Mouse (Mus musculus): Measurements from ENCODE around the gene Tph1. TPM values are rescaled to one million over a fixed set of nuclear protein-coding genes. Genes with fewer than 3 reads are reported as not detected.

Tph1 gene
- polyA plus RNA-seq, 1 experiment from 2014 or later, result 0.76 TPM

GRCm38 (mm10) chr7:46638889-46639691, 33.2 kb downstream of the Tph1 start:
- Histone ChIP-seq H3K36me3 (ENCODE audit: control insufficient read depth, insufficient read depth, low read length) (no peaks in the 10 kb centered on the region), H3K27me3 (ENCODE audit: control insufficient read depth, insufficient read depth, low read length) (0 out of 2 replicates have a peak, but pooled peaks cover 4% of the 10 kb centered on the region), H3K4me2 (ENCODE audit: low read depth) (peak overlapping the region; percentile 88), H3K4me3 (ENCODE audit: low read depth, low read length) (peak overlapping the region; percentile 64), H3K4me1 (ENCODE audit: control insufficient read depth, insufficient read depth, low read length) (peaks cover 8% of the 10 kb centered on the region), H3K9me3 (ENCODE audit: control insufficient read depth, low read length) (no peaks in the 10 kb centered on the region), H3K27ac (ENCODE audit: low read depth, low read length) (peak overlapping the region; percentile 46; the same call in 1 of the 2 replicates), H3K9ac (ENCODE audit: low read length) (peak overlapping the region; percentile 76)
- WGBS, result 12% methylated on average over 32 of the region's 32 CpGs
- no peak for DNase-seq (ENCODE audit: low spot score)
- peak; percentile 18; the same call in 1 of the 2 replicates for ATAC-seq (ENCODE audit: insufficient read depth, low FRiP score, low TSS enrichment)

DNA sequence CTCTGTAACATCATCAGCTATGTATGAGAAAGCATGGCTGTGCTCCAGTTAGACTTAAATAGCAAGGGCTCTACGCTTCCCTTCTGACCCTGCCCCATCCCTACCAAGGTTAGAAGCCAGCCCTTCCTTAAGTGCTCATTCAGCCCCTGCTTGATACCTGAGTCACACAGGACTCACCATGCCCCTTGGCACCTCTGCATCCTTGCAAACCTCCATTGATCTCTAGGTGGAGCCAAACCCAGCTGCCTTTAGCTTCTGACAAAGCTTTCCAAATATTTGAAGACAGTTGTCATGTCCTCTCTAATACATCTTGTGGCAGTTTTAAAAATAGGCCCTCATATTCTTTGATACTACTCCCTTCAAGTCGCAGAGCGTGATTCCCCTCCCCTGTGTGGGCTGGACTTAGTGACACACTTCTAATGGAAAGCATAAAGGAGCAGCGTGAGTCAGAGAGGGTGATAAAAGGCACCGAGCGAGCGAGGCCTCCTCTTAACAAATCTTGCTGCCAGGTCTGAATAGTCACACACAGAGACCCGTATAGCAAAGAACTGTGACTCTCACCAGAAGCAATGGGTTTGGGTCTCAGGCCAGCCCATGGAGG, 43.9 kb downstream of the Tph1 start:
- Histone ChIP-seq H3K36me3 (ENCODE audit: control insufficient read depth, insufficient read depth, low read length) (no peaks in the 10 kb centered on the region), H3K27me3 (ENCODE audit: control insufficient read depth, insufficient read depth, low read length) (no peaks in the 10 kb centered on the region), H3K27ac (ENCODE audit: low read depth, low read length) (no peak overlapping the region), H3K4me1 (ENCODE audit: control insufficient read depth, insufficient read depth, low read length) (no peaks in the 10 kb centered on the region), H3K9ac (ENCODE audit: low read length) (no peak overlapping the region), H3K9me3 (ENCODE audit: control insufficient read depth, low read length) (no peaks in the 10 kb centered on the region), H3K4me3 (ENCODE audit: low read depth, low read length) (no peak overlapping the region), H3K4me2 (ENCODE audit: low read depth) (no peak overlapping the region)
- 56% methylated on average over 8 of the region's 8 CpGs for WGBS
- DNase-seq (ENCODE audit: low spot score) (peak; percentile 21), ATAC-seq (ENCODE audit: insufficient read depth, low FRiP score, low TSS enrichment) (peak; percentile 45; the same call in 1 of the 2 replicates)

GRCm38 (mm10) chr7:46623979-46624378, 48.4 kb downstream of the Tph1 start:
- DNase-seq (ENCODE audit: low spot score) (no peak), ATAC-seq (ENCODE audit: insufficient read depth, low FRiP score, low TSS enrichment) (no peak)
- H3K4me2 ChIP-seq (ENCODE audit: low read depth), result no peak overlapping the region
- no peak overlapping the region for H3K27ac ChIP-seq (ENCODE audit: low read depth, low read length)
- H3K4me3 ChIP-seq (ENCODE audit: low read depth, low read length), result no peak overlapping the region
- H3K4me1 ChIP-seq (ENCODE audit: control insufficient read depth, insufficient read depth, low read length), result no peaks in the 10 kb centered on the region
- H3K9ac ChIP-seq (ENCODE audit: low read length), result no peak overlapping the region
- H3K27me3 ChIP-seq (ENCODE audit: control insufficient read depth, insufficient read depth, low read length), result no peaks in the 10 kb centered on the region
- no peaks in the 10 kb centered on the region for H3K9me3 ChIP-seq (ENCODE audit: control insufficient read depth, low read length)
- WGBS, result 67% methylated on average over 2 of the region's 3 CpGs
- H3K36me3 ChIP-seq (ENCODE audit: control insufficient read depth, insufficient read depth, low read length), result no peaks in the 10 kb centered on the region

- WGBS, result 93% methylated on average over 23 of the region's 23 CpGs
Observed at GRCm38 (mm10) chr7:46618416-46619110, 53.8 kb downstream of the Tph1 start.

GRCm38 (mm10) chr7:46616429-46617005, 55.8 kb downstream of the Tph1 start:
- no peak overlapping the region for H3K4me3 ChIP-seq (ENCODE audit: low read depth, low read length)
- WGBS, result 93% methylated on average over 7 of the region's 7 CpGs
- no peaks in the 10 kb centered on the region for H3K9me3 ChIP-seq (ENCODE audit: control insufficient read depth, low read length)
- ATAC-seq (ENCODE audit: insufficient read depth, low FRiP score, low TSS enrichment) (no peak), DNase-seq (ENCODE audit: low spot score) (no peak)
- no peaks in the 10 kb centered on the region for H3K36me3 ChIP-seq (ENCODE audit: control insufficient read depth, insufficient read depth, low read length)
- no peaks in the 10 kb centered on the region for H3K4me1 ChIP-seq (ENCODE audit: control insufficient read depth, insufficient read depth, low read length)
- H3K27me3 ChIP-seq (ENCODE audit: control insufficient read depth, insufficient read depth, low read length), result no peaks in the 10 kb centered on the region
- no peak overlapping the region for H3K9ac ChIP-seq (ENCODE audit: low read length)
- H3K27ac ChIP-seq (ENCODE audit: low read depth, low read length), result no peak overlapping the region
- H3K4me2 ChIP-seq (ENCODE audit: low read depth), result no peak overlapping the region

More at GRCm38 (mm10) chr7:46618416-46619110, 53.8 kb downstream of the Tph1 start:
- no peak overlapping the region for H3K27ac ChIP-seq (ENCODE audit: low read depth, low read length)
- no peaks in the 10 kb centered on the region for H3K4me1 ChIP-seq (ENCODE audit: control insufficient read depth, insufficient read depth, low read length)
- no peak for DNase-seq (ENCODE audit: low spot score)
- no peaks in the 10 kb centered on the region for H3K9me3 ChIP-seq (ENCODE audit: control insufficient read depth, low read length)
- no peak overlapping the region for H3K4me2 ChIP-seq (ENCODE audit: low read depth)
- H3K36me3 ChIP-seq (ENCODE audit: control insufficient read depth, insufficient read depth, low read length), result no peaks in the 10 kb centered on the region
- H3K9ac ChIP-seq (ENCODE audit: low read length), result no peak overlapping the region
- no peak for ATAC-seq (ENCODE audit: insufficient read depth, low FRiP score, low TSS enrichment)
- H3K27me3 ChIP-seq (ENCODE audit: control insufficient read depth, insufficient read depth, low read length), result no peaks in the 10 kb centered on the region
- H3K4me3 ChIP-seq (ENCODE audit: low read depth, low read length), result no peak overlapping the region

- Histone ChIP-seq H3K27ac (ENCODE audit: low read depth, low read length) (no peak overlapping the region), H3K36me3 (ENCODE audit: control insufficient read depth, insufficient read depth, low read length) (no peaks in the 10 kb centered on the region), H3K9ac (ENCODE audit: low read length) (no peak overlapping the region), H3K9me3 (ENCODE audit: control insufficient read depth, low read length) (no peaks in the 10 kb centered on the region), H3K4me2 (ENCODE audit: low read depth) (no peak overlapping the region), H3K27me3 (ENCODE audit: control insufficient read depth, insufficient read depth, low read length) (no peaks in the 10 kb centered on the region), H3K4me1 (ENCODE audit: control insufficient read depth, insufficient read depth, low read length) (no peaks in the 10 kb centered on the region), H3K4me3 (ENCODE audit: low read depth, low read length) (no peak overlapping the region)
- DNase-seq (ENCODE audit: low spot score) (no peak), ATAC-seq (ENCODE audit: insufficient read depth, low FRiP score, low TSS enrichment) (no peak)
- WGBS, result 77% methylated on average over 5 of the region's 5 CpGs
Observed at GRCm38 (mm10) chr7:46615256-46615977, 56.9 kb downstream of the Tph1 start.

GRCm38 (mm10) chr7:46614263-46614662, 58.1 kb downstream of the Tph1 start:
- DNase-seq (ENCODE audit: low spot score), result no peak
- H3K27me3 ChIP-seq (ENCODE audit: control insufficient read depth, insufficient read depth, low read length), result no peaks in the 10 kb centered on the region
- ATAC-seq (ENCODE audit: insufficient read depth, low FRiP score, low TSS enrichment), result no peak

DNA sequence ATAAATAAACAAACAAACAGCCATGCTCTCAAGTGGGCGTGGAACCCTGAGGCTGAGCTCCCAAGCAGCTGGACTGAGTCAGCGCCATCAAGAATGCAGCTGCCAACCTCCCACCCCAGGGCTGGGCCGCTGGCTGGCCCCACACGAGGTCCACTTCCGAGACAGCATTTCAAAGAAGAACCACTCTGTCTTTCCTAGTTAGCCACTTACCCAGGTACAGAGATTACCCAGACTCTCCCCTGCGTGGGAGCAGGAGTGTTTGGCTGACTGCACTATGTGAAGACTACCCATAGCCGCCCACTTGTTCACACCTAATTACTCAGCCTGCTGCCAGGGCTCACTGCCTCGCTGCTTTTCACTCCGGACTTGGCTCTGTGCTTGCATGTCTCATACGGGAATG, 59.2 kb downstream of the Tph1 start:
- Histone ChIP-seq H3K9ac (ENCODE audit: low read length) (no peak overlapping the region), H3K9me3 (ENCODE audit: control insufficient read depth, low read length) (no peaks in the 10 kb centered on the region), H3K4me3 (ENCODE audit: low read depth, low read length) (no peak overlapping the region), H3K4me2 (ENCODE audit: low read depth) (no peak overlapping the region), H3K36me3 (ENCODE audit: control insufficient read depth, insufficient read depth, low read length) (no peaks in the 10 kb centered on the region), H3K27ac (ENCODE audit: low read depth, low read length) (no peak overlapping the region), H3K27me3 (ENCODE audit: control insufficient read depth, insufficient read depth, low read length) (no peaks in the 10 kb centered on the region), H3K4me1 (ENCODE audit: control insufficient read depth, insufficient read depth, low read length) (no peaks in the 10 kb centered on the region)
- DNase-seq (ENCODE audit: low spot score) (no peak), ATAC-seq (ENCODE audit: insufficient read depth, low FRiP score, low TSS enrichment) (no peak)
- WGBS, result 74% methylated on average over 10 of the region's 10 CpGs

More at GRCm38 (mm10) chr7:46614263-46614662, 58.1 kb downstream of the Tph1 start:
- 90% methylated on average over 12 of the region's 12 CpGs for WGBS
- H3K4me2 ChIP-seq (ENCODE audit: low read depth), result no peak overlapping the region
- H3K4me3 ChIP-seq (ENCODE audit: low read depth, low read length), result no peak overlapping the region
- H3K9ac ChIP-seq (ENCODE audit: low read length), result no peak overlapping the region
- H3K27ac ChIP-seq (ENCODE audit: low read depth, low read length), result no peak overlapping the region
- H3K36me3 ChIP-seq (ENCODE audit: control insufficient read depth, insufficient read depth, low read length), result no peaks in the 10 kb centered on the region
- no peaks in the 10 kb centered on the region for H3K9me3 ChIP-seq (ENCODE audit: control insufficient read depth, low read length)
- H3K4me1 ChIP-seq (ENCODE audit: control insufficient read depth, insufficient read depth, low read length), result no peaks in the 10 kb centered on the region

Measured in neural tube, embryonic 11.5 days (tissue).